Mouse (Mus musculus): ENCODE results near the gene Dnajb4. TPM values are rescaled to one million over a fixed set of nuclear protein-coding genes. Genes with fewer than 3 reads are reported as not detected.
A peak's percentile ranks its signal among the peaks of the same experiment; 100 is the strongest.

Gene Dnajb4
- total RNA-seq (2021) = 100 to 1,000 TPM; 118 to 137 TPM
- long read RNA-seq, experiment 1, transcript Dnajb4-202 (3 exons, 2,464 nt) = major isoform, 43 of 58 reads
- long read RNA-seq, experiment 1, partial matches to known transcripts = 1 of 58 reads
- long read RNA-seq, experiment 1, other reads (novel, unspliced or antisense) = 11 of 58 reads
- long read RNA-seq, experiment 2, transcript Dnajb4-202 (3 exons, 2,464 nt) = major isoform, 13 of 20 reads
- long read RNA-seq, experiment 2, partial matches to known transcripts = 2 of 20 reads
- long read RNA-seq, experiment 2, other reads (novel, unspliced or antisense) = 4 of 20 reads

DNA sequence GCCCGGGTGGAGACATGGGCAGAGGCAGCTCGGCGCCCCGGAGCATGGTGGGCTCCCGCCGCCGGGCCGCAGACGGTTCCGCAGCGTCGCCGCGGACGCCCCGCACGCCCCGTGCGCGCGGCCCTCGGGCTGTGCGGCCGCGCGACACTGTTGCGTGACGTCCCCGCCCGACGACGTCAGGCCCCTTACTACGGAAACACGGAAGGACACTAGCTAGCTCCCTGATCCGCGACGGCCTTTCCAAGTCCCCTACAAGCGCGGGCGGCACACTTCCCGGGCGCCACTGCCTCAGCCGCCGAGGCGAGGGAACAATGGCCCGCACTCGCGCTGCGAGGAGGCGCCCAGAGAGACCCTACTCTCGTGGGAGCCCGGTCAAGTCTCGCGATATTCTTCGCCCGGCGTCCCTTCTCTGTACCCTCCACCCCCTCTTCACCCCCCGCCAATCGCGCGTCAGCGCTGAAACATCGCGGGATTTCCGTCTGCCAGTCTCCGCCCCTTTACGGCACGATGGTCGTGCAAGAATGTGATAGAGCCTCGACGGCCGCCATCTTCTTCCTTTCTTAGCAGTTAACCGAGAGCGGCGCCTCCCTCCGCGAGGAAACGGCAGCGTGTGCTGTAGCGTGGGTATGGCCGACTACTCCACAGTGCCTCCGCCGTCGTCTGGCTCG is at the start of gene Dnajb4, which contains the start of gene Fubp1:
Gene Dnajb4, minus strand, starts transcription at position 336 of the 668 bp plus-strand sequence.
Gene Fubp1, plus strand, starts transcription at position 456 of the 668 bp plus-strand sequence.
- peak; percentile 100 for DNase-seq

DNA sequence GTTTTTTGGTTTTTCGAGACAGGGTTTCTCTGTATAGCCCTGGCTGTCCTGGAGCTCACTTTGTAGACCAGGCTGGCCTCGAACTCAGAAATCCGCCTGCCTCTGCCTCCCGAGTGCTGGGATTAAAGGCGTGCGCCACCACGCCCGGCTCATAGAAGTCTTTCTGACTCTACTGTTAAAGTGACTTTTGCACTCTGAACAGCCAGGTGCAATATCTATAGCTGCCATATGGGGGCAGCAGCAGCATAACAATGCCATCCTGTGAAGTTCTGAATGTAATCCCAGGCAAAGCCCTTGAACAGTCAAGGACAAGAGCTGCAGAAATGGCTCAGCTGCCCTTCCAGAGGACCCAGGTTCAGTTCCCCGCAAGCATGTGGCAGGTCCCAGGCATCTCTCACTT is 49.3 kb upstream of the Dnajb4 start:
- DNase-seq = peak; percentile 76 to 91

DNA sequence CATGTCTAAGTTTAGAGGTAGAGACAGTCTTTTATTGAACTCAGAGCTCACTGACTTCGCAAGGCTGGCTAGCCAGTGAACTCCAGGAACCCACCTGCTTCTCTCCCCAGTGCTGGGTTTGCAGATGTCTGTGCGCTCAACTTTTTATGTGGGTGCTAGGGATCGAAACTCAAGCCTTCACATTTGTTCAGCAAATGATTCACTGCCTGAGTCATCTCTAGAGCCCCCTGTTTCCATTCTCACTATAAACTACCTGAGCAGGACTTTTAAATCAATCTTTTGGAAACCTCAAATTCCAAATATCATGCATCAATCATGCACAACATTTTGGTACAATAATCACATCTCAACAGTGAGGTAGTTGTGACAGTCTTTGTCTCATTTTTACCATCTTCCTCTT is 47.4 kb upstream of the Dnajb4 start:
- DNase-seq = no peak

DNA sequence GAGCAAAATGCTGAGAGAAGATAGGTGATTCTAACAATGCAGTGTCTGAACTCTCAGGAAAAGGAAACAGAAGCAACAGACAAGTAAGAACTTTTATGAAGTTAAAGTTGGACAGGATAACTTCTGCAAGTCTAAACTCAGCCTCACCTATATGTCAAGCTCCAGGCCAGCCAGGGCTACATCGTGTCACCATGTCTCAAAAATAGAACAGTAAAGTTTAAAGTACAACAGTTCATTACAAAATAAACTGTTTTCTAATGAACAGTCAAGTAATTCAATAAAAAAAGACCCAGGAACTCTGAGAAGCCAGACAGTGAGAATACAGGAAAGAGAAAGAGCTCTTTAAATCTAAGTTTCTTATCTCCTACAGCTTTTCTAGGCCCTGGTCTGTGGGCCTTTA is 40.4 kb upstream of the Dnajb4 start:
- no peak for DNase-seq

DNA sequence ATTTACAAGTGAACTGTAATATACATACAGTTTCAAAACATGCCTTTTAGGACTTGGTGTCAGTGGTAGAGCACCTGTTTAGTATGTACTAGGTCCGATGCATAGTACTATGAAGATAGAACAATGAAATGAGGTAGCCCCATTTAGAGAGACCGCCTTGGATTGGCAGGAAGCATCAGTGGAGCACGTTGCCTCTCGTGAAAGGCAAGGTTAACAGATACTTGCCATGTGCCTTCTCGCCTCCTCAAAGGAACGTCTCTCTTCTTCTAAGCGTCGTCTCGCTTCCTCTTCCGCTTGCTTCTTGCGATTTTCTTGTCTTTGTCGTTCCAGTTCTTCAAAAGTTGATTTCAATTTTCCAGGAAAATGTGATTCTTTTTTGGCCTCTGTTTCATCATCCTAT is 37.6 kb upstream of the Dnajb4 start:
- DNase-seq = no peak

DNA sequence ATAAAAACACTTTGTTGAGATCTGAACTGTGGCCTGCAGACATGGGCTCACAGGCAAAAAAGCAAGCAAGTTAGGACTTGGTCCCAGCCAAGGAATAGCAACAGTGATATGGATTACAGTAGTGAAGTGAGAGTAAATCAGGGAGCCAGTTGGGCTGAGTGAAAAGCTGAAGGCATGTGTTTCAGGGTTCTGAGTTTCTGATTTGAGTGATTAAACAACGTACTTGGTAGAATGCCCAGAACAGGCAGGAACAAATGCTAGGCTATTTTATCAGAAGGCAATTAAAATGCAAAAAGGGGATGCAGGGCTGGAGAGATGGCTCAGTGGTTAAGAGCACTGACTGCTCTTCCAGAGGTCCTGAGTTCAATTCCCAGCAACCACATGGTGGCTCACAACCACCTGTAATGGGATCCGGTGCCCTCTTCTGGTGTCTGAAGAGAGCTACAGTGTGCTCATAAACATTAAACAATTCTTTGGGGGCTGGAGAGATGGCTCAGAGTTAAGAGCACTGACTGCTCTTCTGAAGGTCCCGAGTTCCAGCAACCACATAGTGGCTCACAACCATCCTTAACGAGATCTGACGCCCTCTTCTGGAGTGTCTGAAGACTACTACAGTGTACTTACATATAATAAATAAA is 35.3 kb upstream of the Dnajb4 start:
- no peak for DNase-seq

DNA sequence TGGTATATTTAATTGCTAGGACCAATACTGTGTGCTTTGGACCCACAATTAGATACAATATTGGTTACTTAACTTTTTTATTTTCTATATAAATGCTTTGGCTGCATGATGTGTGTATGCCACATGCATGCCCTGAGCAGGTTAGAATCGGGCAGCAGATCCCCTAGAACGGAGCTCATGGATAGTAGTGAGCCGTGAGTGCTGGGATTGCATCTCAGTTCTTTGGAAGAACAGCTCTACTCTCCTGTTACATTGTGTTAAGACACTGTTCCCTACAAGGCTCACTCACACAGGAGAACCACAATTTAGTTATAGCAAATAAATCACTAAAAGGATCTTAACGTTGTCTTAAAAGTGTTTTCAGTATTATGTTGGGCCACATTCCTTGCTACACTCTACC is 33.2 kb upstream of the Dnajb4 start:
- DNase-seq = no peak

DNA sequence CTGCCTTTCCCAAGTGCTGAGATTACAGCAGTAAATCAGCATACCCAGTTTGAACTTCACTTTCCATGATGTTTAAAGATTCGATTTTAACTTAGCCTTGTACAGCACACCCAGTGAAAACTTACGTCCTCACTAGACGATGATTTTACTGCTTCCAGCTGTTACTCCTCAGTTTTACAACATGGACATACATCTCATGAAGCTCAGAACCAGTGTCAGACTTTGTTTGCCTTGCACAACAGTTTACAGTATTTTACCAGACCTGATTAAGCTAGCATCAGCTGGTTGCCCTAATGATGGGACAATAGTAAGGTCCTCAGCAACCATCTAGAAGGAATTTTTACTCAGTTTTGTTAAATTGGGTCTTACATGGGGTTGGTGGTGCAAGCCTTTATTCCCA is 31.0 kb upstream of the Dnajb4 start:
- no peak for DNase-seq

DNA sequence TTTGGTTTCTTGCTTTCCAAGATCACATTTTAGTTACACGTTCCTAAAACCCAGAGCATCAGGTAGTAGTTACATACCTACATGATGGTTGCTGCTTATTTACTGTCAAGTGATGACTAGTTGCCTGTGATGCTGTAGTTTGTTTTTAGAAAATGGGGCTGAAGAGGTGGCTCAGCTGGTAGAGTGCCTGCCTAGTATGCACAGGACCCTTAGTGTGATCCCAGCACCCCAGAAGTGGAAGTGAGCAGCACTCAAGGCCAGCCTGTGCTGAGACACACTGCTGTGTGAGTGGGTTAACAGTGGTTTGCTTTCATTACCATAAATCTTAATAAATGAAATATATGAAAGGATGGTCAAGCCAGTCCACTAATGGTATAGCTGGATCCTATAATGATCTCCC is 29.5 kb upstream of the Dnajb4 start:
- DNase-seq = no peak

DNA sequence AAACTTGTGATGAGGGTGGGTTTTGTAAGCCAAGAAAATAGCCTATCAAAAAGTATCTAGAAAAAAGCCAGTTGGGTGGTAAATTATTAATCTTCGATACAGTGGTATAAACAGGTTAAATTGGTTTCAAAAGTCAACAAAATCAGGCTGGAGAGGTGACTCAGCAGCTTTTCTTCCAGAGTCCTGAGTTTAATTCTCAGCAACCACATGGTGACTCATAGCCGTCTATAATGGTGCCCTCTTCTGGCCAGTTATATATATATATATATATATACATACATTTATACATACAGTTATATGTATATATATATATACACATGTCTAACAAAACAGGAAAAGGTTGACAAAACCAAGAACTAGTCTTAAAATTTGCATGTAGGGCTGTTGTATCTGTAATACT is 28.7 kb upstream of the Dnajb4 start:
- DNase-seq = no peak

DNA sequence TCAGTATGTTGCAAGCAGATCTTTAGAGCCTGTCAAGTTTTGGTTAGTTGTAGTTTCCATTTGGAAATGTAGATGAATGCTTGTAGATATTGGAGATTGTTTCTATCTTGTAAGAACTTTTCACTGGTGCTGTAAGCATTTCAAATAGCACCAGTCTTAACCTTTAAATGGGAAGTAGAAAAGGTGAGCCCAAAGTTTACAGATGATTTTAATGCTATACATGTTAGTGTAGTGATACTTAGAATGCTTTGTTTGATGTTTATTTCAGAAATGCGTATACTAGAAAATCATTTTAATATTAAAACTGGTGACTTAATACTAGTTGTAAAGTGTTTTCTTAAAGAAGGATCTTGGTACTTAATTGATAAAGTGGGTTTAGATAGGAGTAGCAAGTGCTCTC is 25.7 kb upstream of the Dnajb4 start:
- DNase-seq = no peak

DNA sequence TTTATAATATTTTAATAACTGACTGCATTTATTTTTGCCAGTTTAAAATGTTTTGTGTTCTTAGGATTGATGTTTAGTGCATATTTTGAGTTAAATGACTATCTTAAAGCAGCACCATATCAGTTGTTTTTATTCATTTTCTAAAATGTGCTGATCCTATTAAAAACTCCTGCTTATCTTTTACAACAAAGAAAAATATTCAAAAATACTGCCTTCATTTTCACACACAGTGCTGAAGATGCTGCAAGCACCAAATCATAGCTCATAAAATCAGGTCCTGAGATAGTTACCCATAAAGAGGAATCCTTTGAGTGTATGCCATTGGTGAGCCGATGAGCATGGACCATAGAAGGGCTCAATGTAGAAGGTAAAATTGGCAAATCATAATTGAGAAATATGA is 25.1 kb upstream of the Dnajb4 start:
- no peak for DNase-seq

DNA sequence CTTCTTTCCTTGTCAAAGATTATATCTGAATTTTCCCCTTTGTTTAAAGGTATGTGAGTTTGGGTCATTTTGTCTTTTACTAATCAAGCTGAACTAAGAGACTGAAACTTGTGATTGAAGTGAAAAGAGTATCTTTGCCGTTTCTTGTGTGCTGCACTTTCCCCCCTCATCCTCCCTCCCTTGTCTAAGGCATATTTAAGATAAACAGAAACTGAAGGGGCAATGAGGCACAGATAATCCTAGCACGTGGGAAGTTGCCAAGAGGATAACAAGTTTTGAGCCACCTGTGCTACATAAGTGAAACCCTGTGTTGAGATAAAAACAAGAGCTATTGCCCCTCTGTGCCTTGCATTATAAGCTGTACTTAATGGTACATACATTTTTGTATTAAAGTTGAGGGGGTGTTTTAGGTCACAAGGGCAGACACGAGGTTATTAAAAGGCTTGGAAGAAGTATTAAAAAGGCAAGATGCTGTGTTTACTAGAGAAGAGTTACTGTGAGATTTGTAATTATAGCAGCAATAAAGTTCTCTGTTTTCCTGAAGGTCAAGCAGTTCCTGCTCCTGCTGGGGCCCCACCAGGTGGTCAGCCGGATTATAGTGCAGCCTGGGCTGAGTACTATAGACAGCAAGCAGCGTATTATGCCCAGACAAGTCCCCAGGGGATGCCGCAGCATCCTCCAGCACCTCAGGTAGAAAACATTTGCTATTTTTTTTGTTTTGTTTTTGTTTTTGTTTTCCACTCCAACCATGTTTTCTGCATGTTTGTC is 21.4 kb upstream of the Dnajb4 start:
- no peak for DNase-seq

DNA sequence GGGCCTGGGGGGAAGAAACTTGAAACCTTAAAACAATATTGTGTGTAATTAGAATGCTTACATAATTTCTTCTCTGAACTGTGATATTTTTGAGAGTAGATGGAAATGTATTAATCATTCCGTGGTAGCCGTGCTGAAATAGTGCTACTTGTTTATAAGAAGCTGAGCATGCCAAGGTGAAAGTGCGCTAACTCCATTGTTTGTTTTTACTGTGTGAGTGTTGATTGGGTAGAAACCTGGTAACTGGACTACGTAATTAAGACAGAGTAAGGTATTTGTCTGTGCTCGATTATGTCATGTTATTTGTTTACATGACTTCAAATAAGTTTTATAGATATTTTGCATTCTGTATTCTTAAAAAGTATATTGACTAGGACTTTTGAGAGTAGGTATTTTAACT is 19.2 kb upstream of the Dnajb4 start:
- no peak for DNase-seq

DNA sequence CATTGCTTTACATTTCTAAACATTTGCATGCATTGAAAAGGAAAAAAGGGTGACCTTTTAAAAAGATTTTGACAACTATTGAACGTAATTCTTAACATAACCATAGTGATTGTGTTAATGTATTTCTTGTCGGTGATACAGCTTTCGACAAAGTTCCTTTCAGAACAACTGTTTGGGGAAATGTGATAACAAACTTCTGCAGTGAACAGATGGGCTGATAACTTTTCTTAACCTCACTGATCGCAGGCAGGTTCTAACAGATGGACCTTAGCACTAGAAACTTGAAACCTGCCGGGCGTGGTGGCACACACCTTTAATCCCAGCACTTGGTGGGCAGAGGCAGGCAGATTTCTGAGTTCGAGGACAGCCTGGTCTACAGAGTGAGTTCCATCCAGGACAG is 18.7 kb upstream of the Dnajb4 start:
- no peak for DNase-seq

DNA sequence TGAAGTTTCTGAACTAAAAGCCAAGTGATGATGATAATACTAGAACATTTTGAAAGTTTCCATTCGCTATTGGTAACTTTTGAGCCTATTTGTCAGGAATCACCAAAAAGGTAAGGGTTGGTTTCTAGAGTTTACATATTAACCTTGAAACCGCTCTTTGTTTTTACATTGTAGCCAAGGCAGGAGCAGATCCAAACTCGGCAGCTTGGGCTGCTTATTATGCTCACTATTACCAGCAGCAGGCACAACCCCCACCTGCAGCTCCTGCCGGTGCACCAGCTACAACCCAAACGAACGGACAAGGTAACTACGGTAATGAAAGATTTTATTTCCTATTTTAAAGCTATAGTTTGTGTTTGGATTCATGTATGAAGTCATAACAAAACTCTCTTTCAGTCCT is 15.8 kb upstream of the Dnajb4 start:
- no peak for DNase-seq

DNA sequence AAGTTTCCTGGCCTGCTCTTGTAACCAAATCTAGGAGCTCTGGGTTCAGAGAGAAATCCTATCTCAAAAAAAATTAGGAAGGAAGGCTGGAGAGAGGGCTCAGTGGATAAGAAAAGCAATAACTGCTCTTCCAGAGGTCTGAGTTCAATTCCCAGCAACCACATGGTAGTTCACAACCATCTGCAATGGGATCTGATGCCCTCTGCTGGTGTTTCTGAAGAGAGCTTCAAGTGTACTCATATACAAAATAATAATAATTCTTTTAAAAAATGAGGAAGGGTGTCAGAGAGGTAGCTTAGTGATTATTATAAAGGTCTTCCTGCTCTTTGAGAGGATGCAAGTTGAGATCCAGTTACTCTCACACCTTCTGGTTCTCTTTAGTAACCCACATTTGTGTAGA is 14.8 kb upstream of the Dnajb4 start:
- no peak for DNase-seq

DNA sequence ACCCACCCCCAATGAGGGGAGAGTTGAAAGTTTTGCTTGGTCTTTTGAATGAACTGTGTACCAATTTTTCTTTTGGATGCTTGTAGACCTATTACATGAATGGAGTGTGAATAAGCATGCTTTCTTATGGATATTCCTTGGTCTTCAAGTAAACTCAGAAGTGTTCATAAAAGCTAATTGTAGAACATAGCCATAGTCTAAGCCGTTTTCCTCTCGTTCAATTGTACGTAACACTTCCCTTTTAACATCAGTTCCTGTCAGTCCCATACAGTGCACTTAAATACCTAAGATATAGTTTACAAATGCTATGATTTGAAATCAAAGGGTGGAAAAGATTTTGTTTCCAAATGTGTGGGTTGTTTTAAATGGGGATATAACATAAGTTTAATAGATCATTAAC is 3.3 kb upstream of the Dnajb4 start:
- DNase-seq = no peak

DNA sequence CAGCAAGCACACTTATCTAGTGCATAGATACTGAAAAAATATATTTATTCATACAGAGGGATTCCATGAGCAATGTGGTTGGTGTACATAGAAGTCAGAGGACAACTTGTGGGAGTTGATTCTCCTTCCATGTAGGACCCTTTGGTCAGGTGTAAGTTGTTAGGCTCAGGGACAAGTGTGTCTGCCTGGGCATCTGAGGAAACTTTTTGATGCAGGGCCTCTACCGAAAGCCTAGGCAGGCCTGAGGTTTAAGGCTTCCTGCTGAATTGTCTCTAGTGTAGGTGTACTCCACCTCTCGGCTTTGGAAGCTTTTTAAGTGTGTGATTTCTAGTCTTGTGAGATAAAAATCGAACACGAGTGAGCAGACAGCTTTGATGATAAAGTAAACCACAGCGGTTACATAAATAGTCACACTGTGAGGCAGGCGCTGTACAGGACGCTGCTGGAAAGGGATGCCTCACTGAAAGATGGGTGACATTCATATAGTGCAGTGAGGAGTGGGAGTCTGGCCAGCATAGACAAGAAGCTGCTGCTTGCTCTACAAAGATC is 1.7 kb upstream of the Dnajb4 start:
- no peak for DNase-seq

DNA sequence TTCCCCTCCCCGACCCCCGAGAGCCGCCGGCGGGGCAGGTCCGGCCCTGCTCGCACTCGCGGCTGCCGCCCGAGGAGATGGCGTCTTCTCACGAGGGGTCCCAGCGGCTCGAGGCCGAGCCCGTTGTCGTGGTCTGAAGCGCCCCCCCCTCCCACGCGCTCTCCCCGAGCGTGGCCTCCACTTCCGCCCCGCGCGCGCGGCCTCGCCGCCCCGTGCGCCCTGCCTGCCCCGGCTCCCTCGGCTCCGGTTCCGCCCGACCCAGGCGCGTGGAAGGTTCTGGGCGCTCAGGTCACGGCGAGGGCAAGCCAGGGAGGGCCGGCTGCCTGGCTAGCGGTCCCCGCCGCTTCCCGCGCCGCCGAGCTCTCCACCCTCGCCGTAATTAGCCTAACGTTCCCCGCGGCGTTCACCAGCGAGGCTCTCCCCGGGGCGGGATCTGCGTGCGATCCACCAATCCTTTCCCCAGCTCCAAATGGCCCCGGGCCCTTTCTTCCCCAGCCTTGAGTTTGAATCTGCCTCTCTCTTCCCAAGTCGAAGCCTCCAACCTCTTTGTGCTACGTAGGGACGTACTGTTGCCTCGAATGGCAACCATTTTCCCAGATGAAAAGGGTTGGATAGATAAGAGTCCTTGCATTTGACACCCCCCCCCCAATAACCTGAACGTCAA is 758 bp upstream of the Dnajb4 start:
- DNase-seq = peak; percentile 72 to 76

DNA sequence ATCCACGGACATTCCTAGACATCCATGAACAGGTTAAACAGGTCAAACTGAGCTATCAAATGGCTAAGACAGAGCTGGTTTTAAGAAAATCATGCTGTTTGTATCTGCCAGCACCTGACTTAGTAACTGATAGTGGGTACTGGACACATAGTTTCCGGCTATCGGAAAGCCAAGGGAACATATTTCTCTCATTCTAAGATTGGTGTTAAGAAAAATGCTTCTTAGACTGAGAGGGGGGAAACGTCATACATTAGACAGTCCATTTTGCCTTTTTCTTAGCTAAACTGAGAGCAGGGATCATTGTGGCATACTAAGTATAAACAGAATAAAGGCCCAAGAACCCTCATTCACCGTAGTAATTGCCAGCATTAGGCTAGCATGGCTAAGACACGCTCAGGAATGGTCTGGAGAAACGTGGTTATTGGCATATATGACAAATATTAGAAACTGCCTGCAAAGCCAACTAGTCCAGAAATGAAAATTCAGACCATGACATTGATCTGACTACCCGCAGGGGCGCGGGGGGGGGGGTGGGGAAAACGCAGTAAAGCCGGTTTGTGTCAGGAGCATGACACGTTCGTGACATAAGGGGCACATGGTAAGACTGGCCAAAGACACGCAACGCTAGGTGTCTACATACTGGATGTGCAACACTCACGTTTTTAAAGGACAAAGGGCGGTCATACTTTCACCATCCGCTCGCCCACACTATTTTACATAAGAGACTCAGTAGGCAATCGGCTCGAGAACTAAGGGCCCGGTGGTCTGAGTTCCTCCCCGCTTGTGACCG is 730 bp downstream of the Dnajb4 start:
- DNase-seq = peak; percentile 51 to 71

Measured in heart, adult 18-20 months (tissue).